Mouse (Mus musculus) layer of hippocampus, adult 6 months (tissue): ENCODE measurements around the gene Zmiz1. TPM values are rescaled to one million over a fixed set of nuclear protein-coding genes. Genes with fewer than 3 reads are reported as not detected.

Source experiments
- long read RNA-seq, 2 experiments: library from polyadenylated mRNA; unstranded; transcript quantifications; one replicate each; pipeline ENCODE4 v2.0.0; 2019 to 2020
- microRNA-seq: library from miRNA; unstranded; fragments of <30 nt; microRNA quantifications from one replicate; pipeline ENCODE4 v1.2.0, GENCODE M21; 2020
- polyA plus RNA-seq: library from polyadenylated mRNA; unstranded; fragments of <200 nt; fragmentation: Nextera tagmentation; gene quantifications from 2 replicates; pipeline ENCODE4 v1.2.3, GENCODE M21; 2021

Zmiz1 gene
- 17.8 and 22.2 TPM in 2 replicates for polyA plus RNA-seq
- long read RNA-seq, experiment 1, partial matches to known transcripts, result 0 of 18 reads
- long read RNA-seq, experiment 1, other reads (novel, unspliced or antisense), result 18 of 18 reads
- long read RNA-seq, experiment 2, partial matches to known transcripts, result 52 of 61 reads
- long read RNA-seq, experiment 2, other reads (novel, unspliced or antisense), result 9 of 61 reads

DNA sequence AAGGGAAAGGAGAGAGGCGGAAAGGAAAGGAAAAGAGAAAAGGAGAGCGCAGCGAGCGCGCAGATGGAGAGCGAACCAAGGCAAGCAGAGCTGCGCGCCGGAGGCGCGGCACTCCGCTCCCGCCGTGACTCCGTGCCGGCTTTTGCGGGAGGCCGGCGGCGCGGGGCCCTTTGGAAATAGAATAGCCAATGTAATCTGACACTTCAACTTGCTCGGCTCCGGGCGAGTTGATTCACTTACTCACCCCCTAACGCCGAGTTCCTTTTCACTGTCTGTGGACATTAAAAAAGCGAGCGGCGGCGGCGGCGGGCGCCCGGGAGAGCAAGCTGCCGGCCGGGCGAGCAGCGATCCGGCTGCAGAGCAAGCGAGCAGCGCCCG, at the start of gene Zmiz1:
Gene Zmiz1 (plus strand): TSS at position 170 of the 378 bp plus-strand sequence.

GRCm38 (mm10) chr14:25693888-25694568, 235.0 kb downstream of the Zmiz1 start, which contains the start of gene Ppif:
Gene Ppif (plus strand): TSS chr14:25694154.

Small RNAs within 50 kb of the gene (microRNA-seq; reads per million reads assigned to microRNA genes)
- gene Mir3075, result not detected

Other genes starting within 250 kb of the Zmiz1 start
- 42.5 and 45.1 TPM in 2 replicates for gene Ppif, start 235.0 kb downstream of the Zmiz1 start, polyA plus RNA-seq